Mouse (Mus musculus) brain, embryonic 14.5 days (tissue): ENCODE results near the gene Ocln.
"Not testable (repeated sequence)": the region's sequence is repeated elsewhere in the genome, so short reads cannot be mapped to it uniquely, and the experiment has no call there.

ENCODE experiments used
- CTCF ChIP-seq: fragments of 200-500 bp; IDR thresholded peaks from 2 replicates; pipeline ENCODE4 v1.5.1; 2012; ENCODE audit warnings: inconsistent platforms, mild to moderate bottlenecking, moderate library complexity, borderline replicate concordance; ENCODE audit not compliant: insufficient read depth, insufficient read length; ENCODE audit errors: extremely low read depth
- POLR2A ChIP-seq: fragments of 200-500 bp; IDR thresholded peaks from 2 replicates; pipeline ENCODE4 v1.6.1; 2012; ENCODE audit warnings: mild to moderate bottlenecking, inconsistent platforms, borderline replicate concordance; ENCODE audit not compliant: poor library complexity, insufficient read depth, insufficient read length, severe bottlenecking; ENCODE audit errors: extremely low read depth

DNA sequence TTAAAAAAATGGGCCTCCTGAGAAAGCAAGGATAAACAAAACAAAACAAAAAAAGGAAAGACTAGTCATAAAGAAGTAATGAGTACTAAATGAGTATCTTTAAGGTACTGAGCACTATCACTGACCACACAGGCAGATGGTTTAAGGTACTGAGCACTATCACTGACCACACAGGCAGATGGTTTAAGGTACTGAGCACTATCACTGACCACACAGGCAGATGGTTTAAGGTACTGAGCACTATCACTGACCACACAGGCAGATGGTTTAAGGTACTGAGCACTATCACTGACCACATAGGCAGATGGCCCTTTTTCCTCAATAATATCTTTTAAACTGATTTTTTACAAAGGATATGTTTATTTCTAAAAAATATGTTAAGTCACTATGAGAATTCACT, 52.9 kb downstream of the Ocln start:
- TF ChIP-seq CTCF, POLR2A: not testable (repeated sequence)
